Mouse (Mus musculus) MEL (cell line): ENCODE measurements around the gene Rffl. TPM values are rescaled to one million over a fixed set of nuclear protein-coding genes. Genes with fewer than 3 reads are reported as not detected.
A peak's percentile ranks its signal among the peaks of the same experiment; 100 is the strongest.
"Not testable (repeated sequence)": the region's sequence is repeated elsewhere in the genome, so short reads cannot be mapped to it uniquely, and the experiment has no call there.

Experiments
- DNase-seq: peaks from one replicate; pipeline ENCODE4 v3.0.0; 2011; ENCODE audit warnings: low read depth, low spot score
- H3K27ac ChIP-seq: 2 replicates; pipeline ENCODE4 v1.5.1; 2012; ENCODE audit warnings: low read depth, mild to moderate bottlenecking, control low read depth, low read length, moderate library complexity; ENCODE audit not compliant: control insufficient read depth
- H3K27me3 ChIP-seq, 2 experiments: fragments of 150-350 bp in 1 of 2; sonication (generic) in 1 of 2; 2 replicates each; pipeline ENCODE4 v1.6.1; 2012; ENCODE audit warnings: low read length in 2 of 2, mild to moderate bottlenecking in 2 of 2, improper control_type of control experiment in 1 of 2, moderate library complexity in 1 of 2; ENCODE audit not compliant: insufficient read depth in 2 of 2, control insufficient read depth in 1 of 2
- H3K36me3 ChIP-seq, 2 experiments: 2 replicates each; pipeline ENCODE4 v1.6.1; 2012 to 2014; ENCODE audit warnings: low read length in 2 of 2, improper control_type of control experiment in 1 of 2, inconsistent platforms in 1 of 2, mild to moderate bottlenecking in 1 of 2; ENCODE audit not compliant: insufficient read depth in 2 of 2, control insufficient read depth in 1 of 2
- H3K4me1 ChIP-seq, 2 experiments: fragments of 150-350 bp in 1 of 2; sonication (generic) in 1 of 2; 2 replicates each; pipeline ENCODE4 v1.6.1; 2012; ENCODE audit warnings: low read length in 2 of 2, improper control_type of control experiment in 1 of 2, mild to moderate bottlenecking in 1 of 2; ENCODE audit not compliant: insufficient read depth in 2 of 2, control insufficient read depth in 1 of 2
- H3K4me3 ChIP-seq, 2 experiments: fragments of 150-350 bp in 1 of 2; sonication (generic) in 1 of 2; 2 replicates each; pipeline ENCODE4 v1.5.1; 2012; ENCODE audit warnings: low read depth in 2 of 2, low read length in 2 of 2, mild to moderate bottlenecking in 2 of 2, moderate library complexity in 2 of 2, control low read depth in 1 of 2, improper control_type of control experiment in 1 of 2; ENCODE audit not compliant: control insufficient read depth in 1 of 2, insufficient read depth in 1 of 2
- H3K79me2 ChIP-seq: 2 replicates; pipeline ENCODE4 v1.6.1; 2012; ENCODE audit warnings: mild to moderate bottlenecking, low read length, moderate library complexity; ENCODE audit not compliant: control insufficient read depth, poor library complexity, insufficient read depth
- H3K9ac ChIP-seq: 2 replicates; pipeline ENCODE4 v1.6.1; 2012; ENCODE audit warnings: low read depth, mild to moderate bottlenecking, control low read depth, low read length, moderate library complexity; ENCODE audit not compliant: control insufficient read depth, poor library complexity, severe bottlenecking
- H3K9me3 ChIP-seq: fragments of 150-350 bp; sonication (generic); replicated peaks from 2 replicates; pipeline ENCODE4 v1.6.1; 2012; ENCODE audit warnings: mild to moderate bottlenecking, low read length, improper control_type of control experiment, moderate library complexity; ENCODE audit not compliant: insufficient read depth
- BHLHE40 ChIP-seq: IDR thresholded peaks from 2 replicates; pipeline ENCODE4 v1.6.1; 2012; ENCODE audit warnings: low read depth, mild to moderate bottlenecking, inconsistent platforms, low read length, improper control_type of control experiment, borderline replicate concordance
- CHD1 ChIP-seq: IDR thresholded peaks from 2 replicates; pipeline ENCODE4 v1.6.1; 2012; ENCODE audit warnings: low read depth, mild to moderate bottlenecking, inconsistent platforms, low read length, improper control_type of control experiment
- CTCF ChIP-seq, 3 experiments: IDR thresholded peaks in 2 of 3; conservative IDR thresholded peaks in 1 of 3; 2 replicates each; pipeline ENCODE4 v1.5.1; 2011 to 2012; ENCODE audit warnings: low read length in 3 of 3, low read depth in 2 of 3, mild to moderate bottlenecking in 2 of 3, improper control_type of control experiment in 1 of 3, inconsistent platforms in 1 of 3, mixed read lengths in 1 of 3, moderate library complexity in 1 of 3; ENCODE audit not compliant: control insufficient read depth in 1 of 3, insufficient read depth in 1 of 3, poor library complexity in 1 of 3, severe bottlenecking in 1 of 3
- EP300 ChIP-seq, 2 experiments: IDR thresholded peaks; 2 replicates each; pipeline ENCODE4 v1.6.1; 2011; ENCODE audit warnings: improper control_type of control experiment in 2 of 2, low read length in 2 of 2, low read depth in 1 of 2, mild to moderate bottlenecking in 1 of 2
- ETS1 ChIP-seq: IDR thresholded peaks from 2 replicates; pipeline ENCODE4 v1.6.1; 2012; ENCODE audit warnings: low read depth, mild to moderate bottlenecking, inconsistent platforms, low read length, improper control_type of control experiment, moderate library complexity
- GABPA ChIP-seq: IDR thresholded peaks from 2 replicates; pipeline ENCODE4 v1.6.1; 2012; ENCODE audit warnings: low read depth, mild to moderate bottlenecking, inconsistent platforms, low read length, improper control_type of control experiment, moderate library complexity
- HCFC1 ChIP-seq: IDR thresholded peaks from 2 replicates; pipeline ENCODE4 v1.6.1; 2012; ENCODE audit warnings: low read depth, mild to moderate bottlenecking, inconsistent platforms, low read length, improper control_type of control experiment, moderate library complexity
- MAZ ChIP-seq: IDR thresholded peaks from 2 replicates; pipeline ENCODE4 v1.6.1; 2012; ENCODE audit warnings: low read depth, mild to moderate bottlenecking, inconsistent platforms, low read length, improper control_type of control experiment
- MEF2A ChIP-seq: IDR thresholded peaks from 2 replicates; pipeline ENCODE4 v1.6.1; 2014; ENCODE audit warnings: low read depth, mild to moderate bottlenecking, inconsistent platforms, low read length, improper control_type of control experiment; ENCODE audit not compliant: poor library complexity, insufficient replicate concordance, severe bottlenecking; ENCODE audit errors: extremely low read depth
- NRF1 ChIP-seq: IDR thresholded peaks from 2 replicates; pipeline ENCODE4 v1.6.1; 2014; ENCODE audit warnings: low read depth, mild to moderate bottlenecking, inconsistent platforms, low read length, improper control_type of control experiment, moderate library complexity; ENCODE audit not compliant: poor library complexity, insufficient read depth, severe bottlenecking
- RAD21 ChIP-seq: IDR thresholded peaks from 2 replicates; pipeline ENCODE4 v1.6.1; 2011; ENCODE audit warnings: mild to moderate bottlenecking, low read depth, low read length, improper control_type of control experiment
- RCOR1 ChIP-seq: IDR thresholded peaks from 2 replicates; pipeline ENCODE4 v1.6.1; 2012; ENCODE audit warnings: low read depth, mild to moderate bottlenecking, inconsistent platforms, low read length, improper control_type of control experiment
- TAL1 ChIP-seq: IDR thresholded peaks from 2 replicates; pipeline ENCODE4 v1.6.1; 2012; ENCODE audit warnings: mild to moderate bottlenecking, inconsistent platforms, low read length, moderate library complexity, mixed read lengths
- TBP ChIP-seq: IDR thresholded peaks from 2 replicates; pipeline ENCODE4 v1.8.0; 2011; ENCODE audit warnings: low read depth, low read length, improper control_type of control experiment
- UBTF ChIP-seq: IDR thresholded peaks from 2 replicates; pipeline ENCODE4 v1.6.1; 2012; ENCODE audit warnings: low read depth, mild to moderate bottlenecking, inconsistent platforms, low read length, improper control_type of control experiment, moderate library complexity, borderline replicate concordance; ENCODE audit not compliant: insufficient read depth
- USF1 ChIP-seq: IDR thresholded peaks from 2 replicates; pipeline ENCODE4 v1.6.1; 2014; ENCODE audit warnings: low read depth, mild to moderate bottlenecking, inconsistent platforms, low read length, improper control_type of control experiment, moderate library complexity
- ZC3H11A ChIP-seq: IDR thresholded peaks from 2 replicates; pipeline ENCODE4 v1.6.1; 2012; ENCODE audit warnings: low read depth, mild to moderate bottlenecking, inconsistent platforms, low read length, improper control_type of control experiment
- ZMIZ1 ChIP-seq: IDR thresholded peaks from 2 replicates; pipeline ENCODE4 v1.6.1; 2012; ENCODE audit warnings: low read depth, mild to moderate bottlenecking, inconsistent platforms, low read length, improper control_type of control experiment, moderate library complexity
- polyA plus RNA-seq, 2 experiments: library from polyadenylated mRNA; stranded (reverse) in 1 of 2; unstranded in 1 of 2; fragments of >175 nt in 1 of 2; fragments of >200 nt in 1 of 2; gene quantifications; 2 replicates each; pipeline versions ENCODE4 v1.2.1 to v1.2.4; 2012; ENCODE audit warnings: low replicate concordance in 2 of 2, low read depth in 1 of 2; ENCODE audit not compliant: insufficient read length in 2 of 2, insufficient read depth in 1 of 2, missing spikeins in 1 of 2
- total RNA-seq: library from RNA; depleted of rRNA; stranded (reverse); fragments of 300-350 nt; gene quantifications from 2 replicates; pipeline ENCODE4 v1.2.3, GENCODE M21; 2012

Rffl gene
- total and polyA plus RNA-seq, 3 experiments = 15.2 to 17.8 TPM; not detected in 1

DNA sequence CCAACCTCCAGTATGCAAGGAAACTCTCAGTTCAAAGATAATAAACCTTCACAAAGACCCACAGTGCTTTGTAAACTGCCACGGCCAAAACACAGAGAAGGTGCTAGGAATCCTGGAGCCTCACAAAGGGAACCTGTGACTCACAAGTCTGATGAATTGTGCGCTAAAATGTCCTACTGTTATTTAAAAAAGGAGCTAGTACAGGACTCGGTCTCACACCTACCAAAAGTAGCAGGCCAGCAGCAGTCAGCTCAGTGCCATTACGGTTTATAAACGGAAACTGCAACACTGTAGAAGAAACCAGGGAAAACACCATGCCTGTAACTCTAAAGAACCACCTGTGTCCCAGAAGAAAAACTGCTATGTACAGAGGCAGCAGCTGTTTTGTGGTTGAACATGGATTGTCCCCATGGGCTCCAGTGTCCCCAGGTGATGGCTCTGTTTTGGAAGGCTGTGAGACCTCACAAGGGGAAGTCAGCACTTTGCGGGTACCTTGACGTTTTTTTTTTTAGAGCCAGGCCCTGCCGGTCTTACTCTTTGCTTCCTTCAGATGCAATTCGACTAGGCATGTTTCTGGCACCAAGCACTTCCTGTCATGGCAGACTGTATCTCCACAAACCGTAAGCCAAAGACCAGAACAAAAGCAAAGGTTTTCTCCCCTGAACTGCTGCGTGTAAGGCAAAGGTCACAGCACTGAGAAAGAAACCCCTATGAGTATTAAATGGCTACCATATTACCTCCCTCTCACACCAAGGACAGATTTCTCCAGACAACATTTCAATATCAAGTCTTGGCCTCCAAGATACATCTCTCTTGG lies 35.2 kb downstream of the Rffl start:
- H3K27ac ChIP-seq = no peak overlapping the region
- H3K36me3 ChIP-seq = peaks cover 2 to 9% of the 10 kb centered on the region in 2 experiments; a peak in 3 of 4 replicates
- no peaks in the 10 kb centered on the region for H3K9me3 ChIP-seq
- no peaks in the 10 kb centered on the region for H3K79me2 ChIP-seq
- H3K4me3 ChIP-seq = no peak overlapping the region
- no peak overlapping the region for H3K9ac ChIP-seq
- DNase-seq = no peak
- TF ChIP-seq UBTF = no peak
- no peak for TF ChIP-seq MAZ
- TF ChIP-seq USF1 = no peak
- TF ChIP-seq TBP = no peak
- no peak for TF ChIP-seq BHLHE40
- no peak for TF ChIP-seq CHD1
- TF ChIP-seq HCFC1 = no peak
- no peak for TF ChIP-seq ZC3H11A
- TF ChIP-seq RAD21 = no peak
- no peak for TF ChIP-seq CTCF (IDR thresholded peaks at IDR 0.05 in 2 of 3, conservative IDR thresholded peaks at IDR 0.05 in 1 of 3; ENCODE audit: control insufficient read depth in 1 of 3, insufficient read depth in 1 of 3, low read depth in 2 of 3, low read length in 3 of 3, poor library complexity in 1 of 3, severe bottlenecking in 1 of 3)
- TF ChIP-seq ETS1 = no peak
- no peak for TF ChIP-seq RCOR1
- TF ChIP-seq ZMIZ1 = no peak
- H3K4me1 ChIP-seq = peaks cover 7 to 14% of the 10 kb centered on the region in 2 experiments
- no peaks in the 10 kb centered on the region for H3K27me3 ChIP-seq

DNA sequence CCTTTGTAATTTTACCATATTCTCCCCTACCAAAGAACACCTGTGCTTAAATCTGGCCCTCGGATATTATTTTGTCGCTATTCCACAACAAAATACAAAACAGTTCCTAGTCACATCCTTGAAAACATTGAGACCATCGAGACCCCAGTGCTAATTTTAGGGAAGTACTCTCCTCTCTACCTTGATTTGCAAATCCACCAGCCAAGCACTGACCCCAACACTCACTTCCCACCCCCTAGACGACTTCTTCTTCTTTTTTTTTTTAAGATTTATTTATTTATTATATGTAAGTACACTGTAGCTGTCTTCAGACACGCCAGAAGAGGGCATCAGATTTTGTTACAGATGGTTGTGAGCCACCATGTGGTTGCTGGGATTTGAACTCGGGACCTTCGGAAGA lies 36.7 kb downstream of the Rffl start:
- not testable (repeated sequence) for H3K27me3 ChIP-seq, H3K36me3 ChIP-seq, H3K9ac ChIP-seq, H3K9me3 ChIP-seq, DNase-seq, H3K79me2 ChIP-seq, H3K27ac ChIP-seq, H3K4me3 ChIP-seq
- H3K4me1 ChIP-seq = peaks cover 7 to 14% of the 10 kb centered on the region in 2 experiments

DNA sequence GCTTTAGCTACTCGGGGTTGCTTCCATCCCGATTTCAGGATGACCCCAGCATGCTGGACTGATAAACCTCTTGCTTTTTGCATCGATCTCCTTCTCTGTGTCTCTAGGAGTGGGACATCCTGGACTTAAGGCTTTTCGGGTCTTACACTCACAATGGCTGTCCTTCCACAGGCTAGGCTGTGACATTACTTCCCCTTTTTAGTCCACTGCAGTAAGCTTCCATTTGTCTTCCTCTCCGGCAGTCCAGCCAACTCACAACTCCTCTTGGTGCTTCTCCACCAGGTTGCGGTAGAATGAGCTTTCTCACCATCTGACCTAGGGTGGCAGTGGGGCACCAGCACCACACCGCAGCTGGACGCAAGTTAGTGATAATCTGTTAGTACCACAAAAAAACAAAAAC lies 37.1 kb downstream of the Rffl start:
- no peak overlapping the region for H3K4me3 ChIP-seq
- peak; percentile 88 for DNase-seq
- peaks cover 7 to 14% of the 10 kb centered on the region in 2 experiments for H3K4me1 ChIP-seq
- no peaks in the 10 kb centered on the region for H3K27me3 ChIP-seq
- no peaks in the 10 kb centered on the region for H3K79me2 ChIP-seq
- no peak for TF ChIP-seq MEF2A
- no peak for TF ChIP-seq TAL1
- no peak for TF ChIP-seq GABPA
- TF ChIP-seq EP300 (IDR thresholded peaks at IDR 0.05; ENCODE audit: low read depth in 1 of 2, low read length in 2 of 2) = 0 out of 4 replicates have a peak, but pooled peaks of 1 of the 2 experiments have one; percentile 13
- no peak for TF ChIP-seq NRF1
- H3K36me3 ChIP-seq = peaks cover 2 to 9% of the 10 kb centered on the region in 2 experiments; a peak in 3 of 4 replicates
- peak overlapping the region; percentile 20; the same call in 1 of the 2 replicates for H3K27ac ChIP-seq
- no peak overlapping the region for H3K9ac ChIP-seq
- no peaks in the 10 kb centered on the region for H3K9me3 ChIP-seq
